15 mouse cellular contexts compared by ENCODE assay signal in genomic region chr6:29474736-29475135, GRCm38 (mm10). TPM values are rescaled to one million over a fixed set of nuclear protein-coding genes. Genes with fewer than 3 reads are reported as not detected.
DNase-seq lines count a peak whose midpoint lies in the region; ATAC-seq and TF ChIP-seq lines count a peak whose summit lies in the region.
"Had no signal": no experiment of that assay in that cellular context is flagged by ENCODE, and none has a peak within 500 bp of the region (broad histone marks: within the 10 kb centered on the region; RNA-seq: fewer than 3 reads in every experiment).

No protein-coding gene starts in this region.

- no peak for TF ChIP-seq CTCF in E14TG2a.4 (conservative IDR thresholded peaks at IDR 0.05; ENCODE audit: low read length)
- no peak for TF ChIP-seq CTCF in cerebellum, adult 2 months (IDR thresholded peaks at IDR 0.05; ENCODE audit: borderline replicate concordance, insufficient read depth, low read depth, low read length)

- intact Hi-C loops in left cerebral cortex, postnatal 36 days (cut with DNase I) = no loop called here

- peaks cover 18% of the 10 kb centered on the region for H3K4me1 ChIP-seq in heart, embryonic 13.5 days
- H3K4me1 ChIP-seq in E14TG2a.4 (replicated peaks; ENCODE audit: low read depth, low read length) = peaks cover 34% of the 10 kb centered on the region
- H3K4me1 ChIP-seq in kidney, embryonic 16.5 days (ENCODE audit: insufficient read depth, low read length) = peaks cover 8% of the 10 kb centered on the region; the same call in 1 of the 2 replicates
- no peaks in the 10 kb centered on the region for H3K4me1 ChIP-seq in cerebellum, adult 2 months (ENCODE audit: control insufficient read depth, insufficient read depth, low read length)

- peak overlapping the region; percentile 74 for H3K4me2 ChIP-seq in heart, embryonic 13.5 days
- peak overlapping the region; percentile 74; the same call in 1 of the 2 replicates for H3K4me2 ChIP-seq in kidney, embryonic 16.5 days (replicated peaks; ENCODE audit: low read depth, low read length)

- no peaks in the 10 kb centered on the region for H3K9me3 ChIP-seq in heart, embryonic 13.5 days
- H3K9me3 ChIP-seq in E14TG2a.4 (ENCODE audit: low read length) = no peaks in the 10 kb centered on the region
- H3K9me3 ChIP-seq in kidney, embryonic 16.5 days (ENCODE audit: low read length) = no peaks in the 10 kb centered on the region

- no peak for TF ChIP-seq POLR2A in cerebellum, adult 2 months (IDR thresholded peaks at IDR 0.05; ENCODE audit: borderline replicate concordance, insufficient read depth, low read length)

- 0 out of 2 replicates have a peak, but pooled peaks cover 6% of the 10 kb centered on the region for H3K27me3 ChIP-seq in heart, embryonic 13.5 days (replicated peaks)
- peaks cover 39% of the 10 kb centered on the region for H3K27me3 ChIP-seq in E14TG2a.4 (ENCODE audit: insufficient read depth, low read length)
- H3K27me3 ChIP-seq in kidney, embryonic 16.5 days (ENCODE audit: insufficient read depth, low read length) = no peaks in the 10 kb centered on the region
- H3K27me3 ChIP-seq in cerebellum, adult 2 months (ENCODE audit: control insufficient read depth, insufficient read depth, low read length) = no peaks in the 10 kb centered on the region
- H3K27me3 ChIP-seq: CH12.LX had no signal

- no peak overlapping the region for H3K4me3 ChIP-seq in heart, embryonic 13.5 days
- H3K4me3 ChIP-seq in E14TG2a.4 (replicated peaks; ENCODE audit: low read length) = peak overlapping the region; percentile 87
- H3K4me3 ChIP-seq in kidney, embryonic 16.5 days (ENCODE audit: low read length) = no peak overlapping the region
- no peak overlapping the region for H3K4me3 ChIP-seq in cerebellum, adult 2 months (replicated peaks; ENCODE audit: insufficient read depth, low read depth, low read length)
- H3K4me3 ChIP-seq: myocyte had no signal

- no peak overlapping the region for H3K9ac ChIP-seq in heart, embryonic 13.5 days
- H3K9ac ChIP-seq in kidney, embryonic 16.5 days (replicated peaks; ENCODE audit: low read length) = 0 out of 2 replicates have a peak overlapping the region, but pooled peaks have one; percentile 61

- 61% methylated on average over 2 of the region's 2 CpGs for WGBS in heart, embryonic 13.5 days
- WGBS in kidney, embryonic 16.5 days = 69% methylated on average over 2 of the region's 2 CpGs
- WGBS in cerebellum, adult 2 months = 67% methylated on average over 2 of the region's 2 CpGs

- peak overlapping the region; percentile 16; the same call in 1 of the 2 replicates for H3K27ac ChIP-seq in heart, embryonic 13.5 days (replicated peaks)
- no peak overlapping the region for H3K27ac ChIP-seq in kidney, embryonic 16.5 days (ENCODE audit: low read length)
- H3K27ac ChIP-seq in cerebellum, adult 2 months (ENCODE audit: insufficient read depth, low read length) = no peak overlapping the region

- DNase-seq in heart, adult 8-10 months (ENCODE audit: low spot score) = no peak
- peak; percentile 65 for DNase-seq in adrenal gland, postnatal 14 days
- no peak for DNase-seq in thymus, postnatal 25 days
- DNase-seq in left cerebral cortex, postnatal 36 days (ENCODE audit: low spot score in 2 of 2) = no peak
- no peak for DNase-seq in cerebellum, adult 2 months
- DNase-seq: left cerebral cortex, postnatal 4 days; right cerebral cortex, postnatal 4 days; thymus, adult 2 months had no signal

- peaks cover 22% of the 10 kb centered on the region for H3K36me3 ChIP-seq in heart, embryonic 13.5 days
- peaks cover 25% of the 10 kb centered on the region for H3K36me3 ChIP-seq in E14TG2a.4 (ENCODE audit: insufficient read depth, low read length)
- H3K36me3 ChIP-seq in kidney, embryonic 16.5 days (ENCODE audit: insufficient read depth, low read length) = peaks cover 10% of the 10 kb centered on the region

- no peak for ATAC-seq in heart, embryonic 13.5 days (ENCODE audit: extremely low read depth, insufficient number of reproducible peaks, low FRiP score, low TSS enrichment)
- ATAC-seq in kidney, embryonic 16.5 days (ENCODE audit: low FRiP score, low TSS enrichment) = no peak

RNA-seq across cellular contexts. Expression of gene Atp6v1fnb, which starts 3.5 kb away (rescaled TPM):
- polyA plus RNA-seq in heart, embryonic 13.5 days (2015; fragmentation: Nextera tagmentation; extraction: Ambion mirVana) = not detected in 2 replicates
- not detected for total RNA-seq in heart, adult 8-10 months (2022)
- not detected in 2 replicates for total RNA-seq in adrenal gland, postnatal 14 days (2021)
- 0.30 and 0.37 TPM in 2 replicates for polyA plus RNA-seq in kidney, embryonic 16.5 days (2015; fragmentation: Nextera tagmentation; extraction: Ambion mirVana)
- under 1 TPM; 0.49 to 0.63 TPM for total RNA-seq in left cerebral cortex, postnatal 36 days (2021)
- polyA plus RNA-seq in cerebellum, adult 2 months (2012; rRNA removed) = 0.17 and 0.23 TPM in 2 replicates
- total RNA-seq: CH12.LX; gastrocnemius, postnatal 4 days had no signal
- polyA plus RNA-seq: erythroblast, embryonic 14.5 days; myocyte had no signal

RNA-seq across cellular contexts. Expression of gene Atp6v1f, which starts 7.2 kb away (rescaled TPM):
- polyA plus RNA-seq in heart, embryonic 13.5 days (2015; fragmentation: Nextera tagmentation; extraction: Ambion mirVana) = 199 and 231 TPM in 2 replicates
- total RNA-seq in heart, adult 8-10 months (2022) = 100 to 1,000 TPM; 128 to 134 (median 131) TPM
- total RNA-seq in adrenal gland, postnatal 14 days (2021) = 169 and 183 TPM in 2 replicates
- polyA plus RNA-seq in kidney, embryonic 16.5 days (2015; fragmentation: Nextera tagmentation; extraction: Ambion mirVana) = 302 and 320 TPM in 2 replicates
- total RNA-seq in left cerebral cortex, postnatal 36 days (2021) = 100 to 1,000 TPM; 229 to 263 TPM
- polyA plus RNA-seq in cerebellum, adult 2 months (2012; rRNA removed) = 424 and 433 TPM in 2 replicates

RNA-seq across cellular contexts. Expression of gene Kcp, which starts 33.0 kb away (rescaled TPM):
- polyA plus RNA-seq in heart, embryonic 13.5 days (2015; fragmentation: Nextera tagmentation; extraction: Ambion mirVana) = 11.9 and 13.0 TPM in 2 replicates
- total RNA-seq in heart, adult 8-10 months (2022) = 1 to 10 TPM; 2.0 to 4.8 (median 2.8) TPM
- 6.1 and 7.1 TPM in 2 replicates for total RNA-seq in adrenal gland, postnatal 14 days (2021)
- polyA plus RNA-seq in kidney, embryonic 16.5 days (2015; fragmentation: Nextera tagmentation; extraction: Ambion mirVana) = 34.5 and 36.3 TPM in 2 replicates
- 1 to 10 TPM in 1 of 2 experiments, under 1 TPM in 1; 0.54 to 1.9 TPM for total RNA-seq in left cerebral cortex, postnatal 36 days (2021)
- 3.7 and 4.9 TPM in 2 replicates for polyA plus RNA-seq in cerebellum, adult 2 months (2012; rRNA removed)

RNA-seq across cellular contexts. Expression of gene Flnc, which starts 41.7 kb away (rescaled TPM):
- 40.6 and 42.5 TPM in 2 replicates for polyA plus RNA-seq in heart, embryonic 13.5 days (2015; fragmentation: Nextera tagmentation; extraction: Ambion mirVana)
- total RNA-seq in heart, adult 8-10 months (2022) = 100 to 1,000 TPM; 195 to 305 (median 272) TPM
- 4.2 and 5.3 TPM in 2 replicates for total RNA-seq in adrenal gland, postnatal 14 days (2021)
- 7.9 and 8.0 TPM in 2 replicates for polyA plus RNA-seq in kidney, embryonic 16.5 days (2015; fragmentation: Nextera tagmentation; extraction: Ambion mirVana)
- total RNA-seq in left cerebral cortex, postnatal 36 days (2021) = 1 to 10 TPM; 1.7 to 2.0 TPM
- polyA plus RNA-seq in cerebellum, adult 2 months (2012; rRNA removed) = 0.65 and 0.72 TPM in 2 replicates
- polyA plus RNA-seq: erythroblast, embryonic 14.5 days had no signal

RNA-seq across cellular contexts. Expression of gene Irf5, which starts 51.7 kb away (rescaled TPM):
- polyA plus RNA-seq in heart, embryonic 13.5 days (2015; fragmentation: Nextera tagmentation; extraction: Ambion mirVana) = 7.4 and 7.9 TPM in 2 replicates
- 1 to 10 TPM; 2.0 to 4.0 (median 2.4) TPM for total RNA-seq in heart, adult 8-10 months (2022)
- 3.0 and 10.9 TPM in 2 replicates for total RNA-seq in adrenal gland, postnatal 14 days (2021)
- polyA plus RNA-seq in kidney, embryonic 16.5 days (2015; fragmentation: Nextera tagmentation; extraction: Ambion mirVana) = 6.0 and 8.0 TPM in 2 replicates
- 1 to 10 TPM; 4.4 to 4.7 TPM for total RNA-seq in left cerebral cortex, postnatal 36 days (2021)
- polyA plus RNA-seq in cerebellum, adult 2 months (2012; rRNA removed) = 2.0 TPM in 2 replicates
